Mouse (Mus musculus) G1E (cell line): ENCODE data around the gene Dmrtb1.

ENCODE experiments used
- CTCF ChIP-seq: IDR thresholded peaks from 2 replicates; pipeline ENCODE4 v1.5.1; 2012; ENCODE audit warnings: low read depth, low read length, inconsistent platforms, mixed read lengths
- GATA1 ChIP-seq: IDR thresholded peaks from 2 replicates; pipeline ENCODE4 v1.6.1; 2012; ENCODE audit warnings: borderline replicate concordance, low read length, inconsistent platforms, mixed read lengths
- GATA2 ChIP-seq: IDR thresholded peaks from 2 replicates; pipeline ENCODE4 v1.6.1; 2012; ENCODE audit warnings: low read depth, low read length, inconsistent platforms, borderline replicate concordance
- POLR2AphosphoS5 ChIP-seq: IDR thresholded peaks from 2 replicates; pipeline ENCODE4 v1.6.1; 2012; ENCODE audit warnings: low read depth, low read length, inconsistent platforms; ENCODE audit not compliant: insufficient replicate concordance
- TAL1 ChIP-seq: conservative IDR thresholded peaks from 2 replicates; pipeline ENCODE4 v1.6.1; 2012; ENCODE audit warnings: low read depth, low read length, inconsistent platforms, mixed read lengths

- TF ChIP-seq CTCF (no peak), TAL1 (no peak), GATA1 (no peak), GATA2 (no peak), POLR2AphosphoS5 (no peak)
Observed at GRCm38 (mm10) chr4:107648959-107649485, 35.0 kb downstream of the Dmrtb1 start.
